Mouse (Mus musculus): ENCODE results near the gene Arl6ip4. TPM values are rescaled to one million over a fixed set of nuclear protein-coding genes. Genes with fewer than 3 reads are reported as not detected.

The Arl6ip4 gene
- polyA plus RNA-seq, 1 experiment from 2014 or later, result 102 TPM

- Histone ChIP-seq H3K4me1 (peaks cover 35% of the 10 kb centered on the region), H3K27me3 (replicated peaks) (no peaks in the 10 kb centered on the region), H3K9ac (no peak overlapping the region), H3K36me3 (peaks cover 22% of the 10 kb centered on the region; the same call in 1 of the 2 replicates), H3K27ac (no peak overlapping the region), H3K4me2 (no peak overlapping the region), H3K4me3 (replicated peaks) (no peak overlapping the region), H3K9me3 (no peaks in the 10 kb centered on the region)
- WGBS, result 90% methylated on average over 24 of the region's 24 CpGs
- ATAC-seq (ENCODE audit: insufficient read depth, low FRiP score, low read depth), result no peak
Measured at GRCm38 (mm10) chr5:124114276-124115025, 1.4 kb upstream of the Arl6ip4 start.

- Histone ChIP-seq H3K9ac (peak overlapping the region; percentile 98; the same call in 1 of the 2 replicates), H3K27ac (peak overlapping the region; percentile 79), H3K4me1 (peaks cover 35% of the 10 kb centered on the region), H3K4me3 (replicated peaks) (peak overlapping the region; percentile 84), H3K36me3 (peaks cover 22% of the 10 kb centered on the region; the same call in 1 of the 2 replicates), H3K27me3 (replicated peaks) (no peaks in the 10 kb centered on the region), H3K4me2 (peak overlapping the region; percentile 95), H3K9me3 (no peaks in the 10 kb centered on the region)
- no peak for ATAC-seq (ENCODE audit: insufficient read depth, low FRiP score, low read depth)
- 22% methylated on average over 7 of the region's 7 CpGs for WGBS
Measured at GRCm38 (mm10) chr5:124115531-124115930, 358 bp upstream of the Arl6ip4 start.

DNA sequence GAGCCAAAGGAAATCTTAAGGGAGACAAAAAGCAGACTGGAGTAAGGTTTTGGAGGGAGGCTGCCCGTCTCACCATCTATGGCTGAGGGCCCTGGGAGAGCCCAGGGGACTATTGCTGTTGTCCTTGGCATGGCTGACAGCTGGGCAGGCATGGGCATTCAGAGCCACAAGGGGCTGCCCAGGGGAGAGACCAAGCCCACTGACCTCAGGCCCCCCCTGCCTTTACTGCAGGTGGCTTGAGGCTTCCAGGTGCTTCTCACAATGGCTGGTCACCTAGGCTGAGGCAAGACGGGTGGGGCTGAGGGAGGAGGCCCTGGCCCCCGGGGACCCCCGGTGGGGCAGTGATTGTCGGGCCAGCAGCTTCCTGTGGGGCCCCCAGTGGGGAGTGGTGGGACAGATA, 3.3 kb downstream of the Arl6ip4 start:
- peaks cover 19% of the 10 kb centered on the region for H3K4me1 ChIP-seq
- WGBS, result 62% methylated on average over 5 of the region's 5 CpGs
- H3K36me3 ChIP-seq, result peaks cover 39% of the 10 kb centered on the region
- no peak overlapping the region for H3K4me2 ChIP-seq
- H3K27me3 ChIP-seq (replicated peaks), result no peaks in the 10 kb centered on the region
- no peaks in the 10 kb centered on the region for H3K9me3 ChIP-seq
- H3K4me3 ChIP-seq (replicated peaks), result no peak overlapping the region
- H3K9ac ChIP-seq, result no peak overlapping the region
- ATAC-seq (ENCODE audit: insufficient read depth, low FRiP score, low read depth), result no peak
- H3K27ac ChIP-seq, result no peak overlapping the region

DNA sequence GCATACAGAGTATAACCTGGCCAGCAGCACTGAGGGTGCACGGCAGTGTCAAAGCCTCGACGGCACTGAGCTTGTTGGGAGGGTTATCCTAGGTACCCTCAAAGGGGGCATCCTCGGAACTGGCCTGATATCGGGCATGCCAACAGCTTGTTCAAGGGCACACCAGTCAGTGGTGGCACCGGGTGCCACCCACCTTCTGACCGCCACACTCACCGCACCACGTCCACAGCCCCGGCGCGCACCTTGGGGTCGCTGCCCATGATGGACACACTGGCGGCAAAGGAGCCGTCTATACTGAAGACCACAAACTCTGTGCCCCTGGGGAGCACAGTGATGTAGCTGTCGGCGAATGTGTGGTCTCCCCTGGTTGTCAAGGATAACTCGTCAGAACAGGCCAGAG, 6.5 kb downstream of the Arl6ip4 start:
- peaks cover 35% of the 10 kb centered on the region for H3K36me3 ChIP-seq
- no peaks in the 10 kb centered on the region for H3K9me3 ChIP-seq
- H3K27ac ChIP-seq, result no peak overlapping the region
- no peak for ATAC-seq (ENCODE audit: insufficient read depth, low FRiP score, low read depth)
- 89% methylated on average over 18 of the region's 18 CpGs for WGBS
- H3K4me2 ChIP-seq, result no peak overlapping the region
- H3K27me3 ChIP-seq (replicated peaks), result no peaks in the 10 kb centered on the region
- no peak overlapping the region for H3K4me3 ChIP-seq (replicated peaks)
- H3K9ac ChIP-seq, result no peak overlapping the region
- H3K4me1 ChIP-seq, result peaks cover 2% of the 10 kb centered on the region

- H3K36me3 ChIP-seq, result peaks cover 17% of the 10 kb centered on the region
- H3K9ac ChIP-seq, result no peak overlapping the region
- ATAC-seq (ENCODE audit: insufficient read depth, low FRiP score, low read depth), result no peak
- no peak overlapping the region for H3K27ac ChIP-seq
- H3K4me3 ChIP-seq (replicated peaks), result no peak overlapping the region
- H3K27me3 ChIP-seq (replicated peaks), result no peaks in the 10 kb centered on the region
- H3K4me1 ChIP-seq, result no peaks in the 10 kb centered on the region
- no peaks in the 10 kb centered on the region for H3K9me3 ChIP-seq
- no peak overlapping the region for H3K4me2 ChIP-seq
- 87% methylated on average over 11 of the region's 11 CpGs for WGBS
Measured at GRCm38 (mm10) chr5:124125093-124125492, 9.2 kb downstream of the Arl6ip4 start.

- Histone ChIP-seq H3K4me3 (replicated peaks) (no peak overlapping the region), H3K36me3 (peaks cover 3% of the 10 kb centered on the region; the same call in 1 of the 2 replicates), H3K4me2 (no peak overlapping the region), H3K9me3 (no peaks in the 10 kb centered on the region), H3K27me3 (replicated peaks) (no peaks in the 10 kb centered on the region), H3K4me1 (no peaks in the 10 kb centered on the region), H3K9ac (no peak overlapping the region), H3K27ac (no peak overlapping the region)
- no peak for ATAC-seq (ENCODE audit: insufficient read depth, low FRiP score, low read depth)
- 85% methylated on average over 5 of the region's 5 CpGs for WGBS
Measured at GRCm38 (mm10) chr5:124134261-124134660, 18.4 kb downstream of the Arl6ip4 start.

- Histone ChIP-seq H3K9me3 (no peaks in the 10 kb centered on the region), H3K4me2 (no peak overlapping the region), H3K27ac (no peak overlapping the region), H3K27me3 (replicated peaks) (no peaks in the 10 kb centered on the region), H3K9ac (no peak overlapping the region), H3K4me1 (no peaks in the 10 kb centered on the region), H3K36me3 (peaks cover 14% of the 10 kb centered on the region), H3K4me3 (replicated peaks) (no peak overlapping the region)
- 65% methylated on average over 7 of the region's 7 CpGs for WGBS
- no peak for ATAC-seq (ENCODE audit: insufficient read depth, low FRiP score, low read depth)
Measured at GRCm38 (mm10) chr5:124138066-124138465, 22.2 kb downstream of the Arl6ip4 start.

GRCm38 (mm10) chr5:124149028-124149427, 33.1 kb downstream of the Arl6ip4 start:
- Histone ChIP-seq H3K27me3 (replicated peaks) (no peaks in the 10 kb centered on the region), H3K27ac (no peak overlapping the region), H3K4me3 (replicated peaks) (no peak overlapping the region), H3K9me3 (no peaks in the 10 kb centered on the region), H3K36me3 (no peaks in the 10 kb centered on the region), H3K4me1 (no peaks in the 10 kb centered on the region), H3K4me2 (no peak overlapping the region), H3K9ac (no peak overlapping the region)
- no peak for ATAC-seq (ENCODE audit: insufficient read depth, low FRiP score, low read depth)
- WGBS, result 68% methylated on average over 5 of the region's 5 CpGs

- no peak overlapping the region for H3K9ac ChIP-seq
- H3K36me3 ChIP-seq, result no peaks in the 10 kb centered on the region
- H3K27me3 ChIP-seq (replicated peaks), result no peaks in the 10 kb centered on the region
- no peak overlapping the region for H3K4me3 ChIP-seq (replicated peaks)
- H3K9me3 ChIP-seq, result no peaks in the 10 kb centered on the region
- 79% methylated on average over 7 of the region's 7 CpGs for WGBS
- no peak overlapping the region for H3K4me2 ChIP-seq
- no peak for ATAC-seq (ENCODE audit: insufficient read depth, low FRiP score, low read depth)
- no peak overlapping the region for H3K27ac ChIP-seq
- H3K4me1 ChIP-seq, result no peaks in the 10 kb centered on the region
Measured at GRCm38 (mm10) chr5:124150895-124151294, 35.0 kb downstream of the Arl6ip4 start.

GRCm38 (mm10) chr5:124152734-124153133, 36.8 kb downstream of the Arl6ip4 start:
- no peak overlapping the region for H3K4me2 ChIP-seq
- ATAC-seq (ENCODE audit: insufficient read depth, low FRiP score, low read depth), result no peak
- H3K27me3 ChIP-seq (replicated peaks), result no peaks in the 10 kb centered on the region
- WGBS, result 82% methylated on average over 4 of the region's 4 CpGs
- no peak overlapping the region for H3K4me3 ChIP-seq (replicated peaks)
- no peak overlapping the region for H3K9ac ChIP-seq
- H3K9me3 ChIP-seq, result no peaks in the 10 kb centered on the region
- no peaks in the 10 kb centered on the region for H3K36me3 ChIP-seq
- no peak overlapping the region for H3K27ac ChIP-seq
- H3K4me1 ChIP-seq, result no peaks in the 10 kb centered on the region

GRCm38 (mm10) chr5:124155943-124156342, 40.1 kb downstream of the Arl6ip4 start:
- WGBS, result 69% methylated on average over 5 of the region's 5 CpGs
- no peak overlapping the region for H3K4me3 ChIP-seq (replicated peaks)
- H3K4me2 ChIP-seq, result no peak overlapping the region
- no peaks in the 10 kb centered on the region for H3K27me3 ChIP-seq (replicated peaks)
- H3K9ac ChIP-seq, result no peak overlapping the region
- H3K36me3 ChIP-seq, result no peaks in the 10 kb centered on the region
- H3K9me3 ChIP-seq, result no peaks in the 10 kb centered on the region
- ATAC-seq (ENCODE audit: insufficient read depth, low FRiP score, low read depth), result no peak
- H3K27ac ChIP-seq, result no peak overlapping the region
- peaks cover 10% of the 10 kb centered on the region; the same call in 1 of the 2 replicates for H3K4me1 ChIP-seq

DNA sequence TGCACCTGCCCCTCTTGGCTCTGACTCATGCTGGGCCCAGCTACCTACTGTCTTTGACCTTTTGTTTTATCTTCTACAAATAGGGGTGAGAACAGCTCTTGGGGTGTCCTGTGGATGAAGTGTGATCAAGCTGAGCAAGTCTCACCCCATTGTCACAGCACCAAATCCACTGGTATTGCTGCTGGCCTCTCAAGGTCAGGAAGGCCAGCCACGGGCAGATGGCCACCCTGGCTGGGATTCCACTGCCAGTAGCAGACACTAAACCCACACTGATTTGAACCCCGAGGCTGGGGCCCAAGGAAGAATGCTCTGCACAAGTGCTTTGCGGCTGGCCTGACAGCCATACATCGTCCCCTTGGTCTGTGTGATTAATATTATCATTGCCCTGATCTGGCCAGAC, 42.4 kb downstream of the Arl6ip4 start:
- WGBS, result 59% methylated on average over 4 of the region's 4 CpGs
- no peak for ATAC-seq (ENCODE audit: insufficient read depth, low FRiP score, low read depth)

More for the DNA sequence above, 42.4 kb downstream of the Arl6ip4 start:
- Histone ChIP-seq H3K36me3 (no peaks in the 10 kb centered on the region), H3K9ac (no peak overlapping the region), H3K4me3 (replicated peaks) (no peak overlapping the region), H3K27me3 (replicated peaks) (no peaks in the 10 kb centered on the region), H3K4me2 (no peak overlapping the region), H3K4me1 (peaks cover 10% of the 10 kb centered on the region; the same call in 1 of the 2 replicates), H3K27ac (no peak overlapping the region), H3K9me3 (no peaks in the 10 kb centered on the region)
